Mouse (Mus musculus) heart, embryonic 13.5 days (tissue): ENCODE results near the gene Rpn2. TPM values are rescaled to one million over a fixed set of nuclear protein-coding genes. Genes with fewer than 3 reads are reported as not detected.

Source experiments
- polyA plus RNA-seq: library from polyadenylated mRNA; unstranded; fragments of >200 nt; fragmentation: Nextera tagmentation; extraction: Ambion mirVana; gene quantifications from 2 replicates; pipeline ENCODE4 v1.2.1, GENCODE M21; 2015

Rpn2 gene
- polyA plus RNA-seq, 1 experiment from 2014 or later, result 192 TPM

Other genes with a start within 250 kb of the Rpn2 start
- 2.6 TPM in 2 replicates for gene Soga1, start 199.8 kb upstream of the Rpn2 start, polyA plus RNA-seq
- not detected in 2 replicates for gene Tldc2, start 192.0 kb upstream of the Rpn2 start, polyA plus RNA-seq
- 15.9 and 16.4 TPM in 2 replicates for gene Samhd1, start 143.8 kb upstream of the Rpn2 start, polyA plus RNA-seq
- 16.4 and 17.0 TPM in 2 replicates for gene Rbl1, start 74.5 kb upstream of the Rpn2 start, polyA plus RNA-seq
- 0.29 and 0.32 TPM in 2 replicates for gene Mroh8, start 532 bp downstream of the Rpn2 start, polyA plus RNA-seq
- gene Ghrh, start 68.5 kb downstream of the Rpn2 start, polyA plus RNA-seq, result not detected in 2 replicates
- gene Manbal, start 88.6 kb downstream of the Rpn2 start, polyA plus RNA-seq, result 64.1 and 65.4 TPM in 2 replicates
- 7.3 and 7.6 TPM in 2 replicates for gene Src, start 139.4 kb downstream of the Rpn2 start, polyA plus RNA-seq